42 mouse cellular contexts compared by ENCODE assay signal in genomic region chr10:59613276-59613675, GRCm38 (mm10). TPM values are rescaled to one million over a fixed set of nuclear protein-coding genes. Genes with fewer than 3 reads are reported as not detected.
DNase-seq lines count a peak whose midpoint lies in the region; ATAC-seq and TF ChIP-seq lines count a peak whose summit lies in the region.
"Had no signal": no experiment of that assay in that cellular context is flagged by ENCODE, and none has a peak within 500 bp of the region (broad histone marks: within the 10 kb centered on the region; RNA-seq: fewer than 3 reads in every experiment).

No protein-coding gene starts in this region.

- no peak for TF ChIP-seq CTCF in gastrocnemius, adult 2 months (IDR thresholded peaks at IDR 0.05)
- TF ChIP-seq CTCF in intestine, postnatal 0 days (IDR thresholded peaks at IDR 0.05; ENCODE audit: low read depth) = no peak

- no peak overlapping the region; the same call in 1 of the 2 replicates for H3K4me3 ChIP-seq in gastrocnemius, adult 2 months
- H3K4me3 ChIP-seq in intestine, postnatal 0 days (ENCODE audit: low read depth, low read length) = no peak overlapping the region
- H3K4me3 ChIP-seq: embryonic facial prominence, embryonic 10.5 days; embryonic facial prominence, embryonic 15.5 days; forebrain, embryonic 12.5 days; heart, embryonic 10.5 days; heart, embryonic 15.5 days; midbrain, embryonic 12.5 days had no signal

- H3K9ac ChIP-seq in intestine, postnatal 0 days (ENCODE audit: low read depth, low read length) = no peak overlapping the region
- H3K9ac ChIP-seq: embryonic facial prominence, embryonic 15.5 days; forebrain, embryonic 12.5 days; heart, embryonic 15.5 days; midbrain, embryonic 12.5 days had no signal

- no peaks in the 10 kb centered on the region for H3K36me3 ChIP-seq in intestine, postnatal 0 days (ENCODE audit: control insufficient read depth, insufficient read depth)
- H3K36me3 ChIP-seq: embryonic facial prominence, embryonic 10.5 days; embryonic facial prominence, embryonic 15.5 days; forebrain, embryonic 12.5 days; heart, embryonic 10.5 days; heart, embryonic 15.5 days; midbrain, embryonic 12.5 days had no signal

- no peak overlapping the region for H3K4me2 ChIP-seq in intestine, postnatal 0 days (replicated peaks; ENCODE audit: low read depth)
- H3K4me2 ChIP-seq: embryonic facial prominence, embryonic 15.5 days; forebrain, embryonic 12.5 days; heart, embryonic 15.5 days; midbrain, embryonic 12.5 days had no signal

- 66% methylated on average over 5 of the region's 5 CpGs for WGBS in intestine, postnatal 0 days

- DNase-seq in gastrocnemius, adult 2 months = peak; percentile 44
- no peak for DNase-seq in gastrocnemius, postnatal 10 days
- peak; percentile 54 for DNase-seq in testis, postnatal 14 days (ENCODE audit: low spot score)
- no peak for DNase-seq in testis, postnatal 10 days (ENCODE audit: low spot score)
- no peak for DNase-seq in left cerebral cortex, postnatal 4 days
- DNase-seq: adrenal gland, adult 2 months; adrenal gland, postnatal 36 days; B cell, adult 2 months; cerebellum, postnatal 10 days; forebrain, postnatal 0 days; gastrocnemius, postnatal 14 days; heart, adult 11 months; kidney, adult 2 months; kidney, postnatal 36 days; liver; lung, adult 18-20 months; right cerebral cortex, postnatal 25 days; spleen, adult 18-20 months had no signal

- peak; percentile 25 for ATAC-seq in megakaryocyte progenitor cell, adult 5-6 weeks (replicated peaks; ENCODE audit: poor library complexity)
- ATAC-seq in intestine, postnatal 0 days = no peak
- ATAC-seq: forebrain, postnatal 0 days; hindbrain, embryonic 16.5 days; lung, postnatal 0 days had no signal

- H3K27me3 ChIP-seq in intestine, postnatal 0 days (replicated peaks; ENCODE audit: control insufficient read depth, insufficient read depth, low read length) = no peaks in the 10 kb centered on the region
- H3K27me3 ChIP-seq: embryonic facial prominence, embryonic 15.5 days; forebrain, embryonic 12.5 days; heart, embryonic 15.5 days had no signal

- H3K4me1 ChIP-seq in intestine, postnatal 0 days (replicated peaks; ENCODE audit: control insufficient read depth, insufficient read depth, low read length) = peaks cover 14% of the 10 kb centered on the region; the same call in 1 of the 2 replicates

- intact Hi-C loops in gastrocnemius, adult 2 months (cut with DNase I) = loop anchor here (5.0 to 10.0 kb wide), 4 partner anchors 36 to 262 kb away; partner anchors contain the start of gene Dnajb12
- intact Hi-C loops in left cerebral cortex, postnatal 4 days (cut with DNase I) = loop anchor here (10.0 kb wide), 2 partner anchors 202 to 252 kb away; no protein-coding TSS in a partner anchor

- peak overlapping the region; percentile 43 for H3K27ac ChIP-seq in gastrocnemius, adult 2 months
- no peak overlapping the region for H3K27ac ChIP-seq in intestine, postnatal 0 days (ENCODE audit: low read depth, low read length)
- H3K27ac ChIP-seq: embryonic facial prominence, embryonic 10.5 days; embryonic facial prominence, embryonic 15.5 days; forebrain, embryonic 12.5 days; heart, embryonic 10.5 days; heart, embryonic 15.5 days; midbrain, embryonic 12.5 days had no signal

- no peaks in the 10 kb centered on the region for H3K9me3 ChIP-seq in intestine, postnatal 0 days (ENCODE audit: control insufficient read depth)
- H3K9me3 ChIP-seq: embryonic facial prominence, embryonic 10.5 days; embryonic facial prominence, embryonic 15.5 days; forebrain, embryonic 12.5 days; heart, embryonic 10.5 days; heart, embryonic 15.5 days; midbrain, embryonic 12.5 days had no signal

RNA-seq across cellular contexts. Expression of gene Gm10322, which starts 2.6 kb away (rescaled TPM):
- total RNA-seq in gastrocnemius, adult 2 months (2021) = not detected
- total RNA-seq in gastrocnemius, postnatal 10 days (2021) = not detected
- total RNA-seq in megakaryocyte progenitor cell, adult 5-6 weeks (2015) = not detected in 2 replicates
- not detected in 2 replicates for total RNA-seq in megakaryocyte progenitor cell, adult 5-6 weeks (2017)
- total RNA-seq in left cerebral cortex, postnatal 4 days (2021) = not detected
- polyA plus RNA-seq in intestine, postnatal 0 days (2015; fragmentation: Nextera tagmentation; extraction: Ambion mirVana) = not detected in 2 replicates
- total RNA-seq: adrenal gland, adult 2 months; adrenal gland, postnatal 36 days; forebrain, postnatal 0 days; gastrocnemius, postnatal 14 days; heart, postnatal 25 days; layer of hippocampus, adult 2 months; layer of hippocampus, postnatal 14 days; left cerebral cortex, adult 8-10 months; left cerebral cortex, postnatal 36 days; midbrain, postnatal 0 days had no signal
- polyA plus RNA-seq: adrenal gland, adult 2 months; brain, embryonic 14.5 days; cortical plate, adult 2 months; embryonic facial prominence, embryonic 10.5 days; embryonic facial prominence, embryonic 15.5 days; forebrain, embryonic 12.5 days; forebrain, postnatal 0 days; heart, embryonic 10.5 days; heart, embryonic 15.5 days; hindbrain, embryonic 11.5 days; hindbrain, embryonic 16.5 days; intestine, embryonic 14.5 days; kidney, adult 2 months; kidney, embryonic 16.5 days; lung, postnatal 0 days; midbrain, embryonic 12.5 days; midbrain, postnatal 0 days; neural tube, embryonic 14.5 days; stomach, embryonic 16.5 days; thymus, postnatal 0 days had no signal

RNA-seq across cellular contexts. Expression of gene Mcu, which starts 3.2 kb away (rescaled TPM):
- 10 to 100 TPM; 36.0 to 42.0 TPM for total RNA-seq in gastrocnemius, adult 2 months (2021)
- 10 to 100 TPM; 63.1 to 65.2 TPM for total RNA-seq in gastrocnemius, postnatal 10 days (2021)
- total RNA-seq in megakaryocyte progenitor cell, adult 5-6 weeks (2015) = 39.5 and 43.0 TPM in 2 replicates
- total RNA-seq in megakaryocyte progenitor cell, adult 5-6 weeks (2017) = 57.3 and 60.1 TPM in 2 replicates
- 10 to 100 TPM; 64.7 to 70.4 TPM for total RNA-seq in left cerebral cortex, postnatal 4 days (2021)
- 63.3 and 65.2 TPM in 2 replicates for polyA plus RNA-seq in intestine, postnatal 0 days (2015; fragmentation: Nextera tagmentation; extraction: Ambion mirVana)

Comparison
In these comparisons a context has a peak if more than half of its experiments do, and no peak if none do; other contexts are left out.
1. DNase-seq: peak in gastrocnemius, adult 2 months (single experiment) and testis, postnatal 14 days (single experiment); none in gastrocnemius, postnatal 10 days (single experiment), testis, postnatal 10 days (single experiment) and left cerebral cortex, postnatal 4 days (single experiment).